ENCODE assay signal across 8 mouse cellular contexts in the genomic region with DNA sequence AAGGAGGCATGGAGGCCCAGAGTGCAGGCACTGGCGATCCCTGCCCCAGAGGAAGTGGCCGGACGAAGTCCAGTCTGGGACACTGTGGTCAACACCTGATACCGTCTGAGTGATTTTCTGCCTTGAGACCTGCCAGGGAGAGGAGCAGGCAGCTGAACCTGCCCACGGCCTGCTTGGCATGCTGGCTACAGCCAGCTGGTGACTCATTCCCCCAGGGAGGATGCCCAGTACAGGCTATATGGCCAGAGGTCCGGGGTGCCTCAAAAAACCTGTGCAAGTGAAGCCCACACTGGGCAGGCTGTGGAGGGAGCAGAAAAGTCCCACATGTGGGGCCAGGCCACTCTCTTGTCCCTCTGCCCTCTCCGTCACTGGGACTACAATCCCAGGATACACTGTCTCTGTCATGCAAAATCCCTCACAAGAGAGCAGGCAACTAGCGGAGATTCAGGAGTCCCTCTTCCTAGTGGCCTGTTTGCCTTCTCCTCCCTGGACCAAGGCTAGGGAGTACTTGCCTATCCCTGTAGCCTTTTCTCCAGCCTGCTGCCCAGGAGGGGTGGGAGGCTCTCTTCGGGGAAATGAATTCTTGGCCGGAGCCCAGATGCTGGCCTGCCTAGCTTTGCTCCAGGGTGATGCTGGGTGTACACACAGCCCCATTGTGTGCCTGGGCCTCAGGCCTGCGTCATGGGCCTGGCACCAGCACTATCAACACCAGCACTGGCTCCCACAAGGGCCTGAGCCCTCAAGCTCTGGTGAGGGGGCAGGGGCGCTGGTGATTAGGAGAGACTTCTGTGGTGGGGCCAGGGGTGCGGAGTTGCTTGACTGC. TPM values are rescaled to one million over a fixed set of nuclear protein-coding genes. Genes with fewer than 3 reads are reported as not detected.
DNase-seq lines count a peak whose midpoint lies in the region; ATAC-seq and TF ChIP-seq lines count a peak whose summit lies in the region.

No protein-coding gene starts in this region.

- ATAC-seq in midbrain, postnatal 0 days (ENCODE audit: low FRiP score), result peak; percentile 85
- ATAC-seq in megakaryocyte-erythroid progenitor cell, adult 5-6 weeks (replicated peaks; ENCODE audit: low FRiP score, low TSS enrichment, poor library complexity, severe bottlenecking), result no peak

- intact Hi-C loops in left cerebral cortex, postnatal 4 days (cut with DNase I), result no loop called here

- H3K27me3 ChIP-seq in embryonic facial prominence, embryonic 10.5 days (replicated peaks; ENCODE audit: low read depth, poor library complexity, severe bottlenecking), result peaks cover 16% of the 10 kb centered on the region; the same call in 1 of the 2 replicates
- H3K27me3 ChIP-seq in midbrain, postnatal 0 days (ENCODE audit: insufficient read depth, low read length), result no peaks in the 10 kb centered on the region

- no peak overlapping the region for H3K9ac ChIP-seq in midbrain, postnatal 0 days (replicated peaks; ENCODE audit: low read length, poor library complexity, severe bottlenecking)

- H3K4me3 ChIP-seq in embryonic facial prominence, embryonic 10.5 days, result no peak overlapping the region
- H3K4me3 ChIP-seq in midbrain, postnatal 0 days (ENCODE audit: low read depth, low read length), result no peak overlapping the region

- TF ChIP-seq CTCF in midbrain, postnatal 0 days (IDR thresholded peaks at IDR 0.05), result no peak

- H3K4me1 ChIP-seq in embryonic facial prominence, embryonic 10.5 days, result peaks cover 11% of the 10 kb centered on the region
- no peaks in the 10 kb centered on the region for H3K4me1 ChIP-seq in midbrain, postnatal 0 days (ENCODE audit: insufficient read depth, low read length)

- 69% methylated on average over 13 of the region's 13 CpGs for WGBS in embryonic facial prominence, embryonic 10.5 days
- whole genome bisulfite sequencing in midbrain, postnatal 0 days, result 69% methylated on average over 13 of the region's 13 CpGs

- H3K9me3 ChIP-seq in embryonic facial prominence, embryonic 10.5 days, result no peaks in the 10 kb centered on the region
- no peaks in the 10 kb centered on the region for H3K9me3 ChIP-seq in midbrain, postnatal 0 days (ENCODE audit: low read length)

- H3K4me2 ChIP-seq in midbrain, postnatal 0 days (ENCODE audit: low read depth, low read length, poor library complexity, severe bottlenecking), result no peak overlapping the region

- peak; percentile 96 for DNase-seq in brain, adult 2 months (ENCODE audit: low read depth, low spot score)
- no peak for DNase-seq in embryonic facial prominence, embryonic 10.5 days (ENCODE audit: low spot score)
- DNase-seq in heart, adult 8-10 months (ENCODE audit: low spot score), result peak; percentile 76
- peak; percentile 62 for DNase-seq in kidney, adult 9 months
- peak; percentile 78 for DNase-seq in left cerebral cortex, postnatal 4 days
- DNase-seq in midbrain, postnatal 0 days (ENCODE audit: low spot score), result peak; percentile 90
- DNase-seq in spleen, adult 18-20 months, result no peak

- no peaks in the 10 kb centered on the region for H3K36me3 ChIP-seq in embryonic facial prominence, embryonic 10.5 days (replicated peaks)
- no peaks in the 10 kb centered on the region for H3K36me3 ChIP-seq in midbrain, postnatal 0 days (ENCODE audit: insufficient read depth, low read length)

- H3K27ac ChIP-seq in embryonic facial prominence, embryonic 10.5 days (replicated peaks), result peak overlapping the region; percentile 46; the same call in 1 of the 2 replicates
- peak overlapping the region; percentile 59 for H3K27ac ChIP-seq in midbrain, postnatal 0 days (ENCODE audit: low read depth, low read length)

RNA-seq across cellular contexts. Expression of a gene that starts 25.9 kb away (rescaled TPM):
- 2.3 and 2.9 TPM in 2 replicates for polyA plus RNA-seq in embryonic facial prominence, embryonic 10.5 days (2016; fragmentation: Nextera tagmentation; extraction: Ambion mirVana)
- 10 to 100 TPM; 36.9 to 42.6 (median 39.1) TPM for total RNA-seq in heart, adult 8-10 months (2022)
- total RNA-seq in left cerebral cortex, postnatal 4 days (2021), result 1 to 10 TPM; 5.0 to 5.7 TPM
- 5.2 and 9.6 TPM in 2 replicates for total RNA-seq in midbrain, postnatal 0 days (2014; rRNA removed)
- polyA plus RNA-seq in midbrain, postnatal 0 days (2015; fragmentation: Nextera tagmentation; extraction: Ambion mirVana), result 4.0 and 5.4 TPM in 2 replicates
- total RNA-seq in megakaryocyte-erythroid progenitor cell, adult 5-6 weeks (2014; fragmentation: Nextera tagmentation), result 3.8 and 4.2 TPM in 2 replicates
- total RNA-seq in megakaryocyte-erythroid progenitor cell, adult 5-6 weeks (2017), result 3.0 and 8.3 TPM in 2 replicates

RNA-seq across cellular contexts. Expression of a gene that starts 36.1 kb away (rescaled TPM):
- 0.10 TPM in 1 of 2 replicates, not detected in the other for polyA plus RNA-seq in embryonic facial prominence, embryonic 10.5 days (2016; fragmentation: Nextera tagmentation; extraction: Ambion mirVana)
- total RNA-seq in heart, adult 8-10 months (2022), result not detected
- total RNA-seq in left cerebral cortex, postnatal 4 days (2021), result not detected
- total RNA-seq in midbrain, postnatal 0 days (2014; rRNA removed), result 0.27 and 1.5 TPM in 2 replicates
- polyA plus RNA-seq in midbrain, postnatal 0 days (2015; fragmentation: Nextera tagmentation; extraction: Ambion mirVana), result 0.19 TPM in 1 of 2 replicates, not detected in the other
- not detected in 2 replicates for total RNA-seq in megakaryocyte-erythroid progenitor cell, adult 5-6 weeks (2014; fragmentation: Nextera tagmentation)
- total RNA-seq in megakaryocyte-erythroid progenitor cell, adult 5-6 weeks (2017), result not detected in 2 replicates

Comparison
In these comparisons a context has a peak if more than half of its experiments do, and no peak if none do; other contexts are left out.
1. DNase-seq: peak in brain, adult 2 months (single experiment), heart, adult 8-10 months (single experiment), kidney, adult 9 months (single experiment), left cerebral cortex, postnatal 4 days (single experiment) and midbrain, postnatal 0 days (single experiment); none in embryonic facial prominence, embryonic 10.5 days (single experiment) and spleen, adult 18-20 months (0 of 2).